Mouse (Mus musculus) hindbrain, postnatal 0 days (tissue): ENCODE measurements at regions not wholly inside any gene's neighbourhood (a gene's known extent, or its start where the extent isn't known, plus 50 kb on each side); places are given as distances from the start of the nearest gene placed in this dataset.

Experiments
- ATAC-seq: fragments of 200-750 bp; cut with Nextera tagmentation; 2 replicates; pipeline ENCODE4 v1.8.0; 2017; ENCODE audit warnings: mild to moderate bottlenecking, moderate TSS enrichment, moderate library complexity
- DNase-seq: peaks from one replicate; pipeline ENCODE4 v3.0.0-alpha.2; 2015; ENCODE audit warnings: low spot score
- H3K27ac ChIP-seq: fragments of 300-500 bp; sonication (generic); 2 replicates; pipeline ENCODE4 v1.5.1; 2014; ENCODE audit warnings: mild to moderate bottlenecking
- H3K27me3 ChIP-seq: fragments of 300-500 bp; sonication (generic); 2 replicates; pipeline ENCODE4 v1.6.1; 2014; ENCODE audit warnings: low read length, mixed read lengths; ENCODE audit not compliant: insufficient read depth
- H3K36me3 ChIP-seq: fragments of 300-500 bp; sonication (generic); 2 replicates; pipeline ENCODE4 v1.6.1; 2014; ENCODE audit warnings: low read length, mixed read lengths; ENCODE audit not compliant: insufficient read depth
- H3K4me1 ChIP-seq: fragments of 300-500 bp; sonication (generic); 2 replicates; pipeline ENCODE4 v1.6.1; 2014; ENCODE audit warnings: antibody characterized with exemption, low read length, mixed read lengths; ENCODE audit not compliant: insufficient read depth
- H3K4me2 ChIP-seq: fragments of 300-500 bp; sonication (generic); 2 replicates; pipeline ENCODE4 v1.6.1; 2014; ENCODE audit warnings: low read depth, mild to moderate bottlenecking, low read length, moderate library complexity, mixed read lengths
- H3K4me3 ChIP-seq: fragments of 300-500 bp; sonication (generic); 2 replicates; pipeline ENCODE4 v1.5.1; 2014; ENCODE audit warnings: low read length
- H3K9ac ChIP-seq: fragments of 300-500 bp; sonication (generic); replicated peaks from 2 replicates; pipeline ENCODE4 v1.6.1; 2014; ENCODE audit warnings: mild to moderate bottlenecking, low read length, moderate library complexity, mixed read lengths
- H3K9me3 ChIP-seq: fragments of 300-500 bp; sonication (generic); 2 replicates; pipeline ENCODE4 v1.6.1; 2016; ENCODE audit warnings: low read length, mixed read lengths
- CTCF ChIP-seq: IDR thresholded peaks from 2 replicates; pipeline ENCODE4 v1.5.1; 2016; ENCODE audit warnings: antibody characterized with exemption, control low read depth, low read depth
- WGBS: fragments of 180-500 bp; shearing (Covaris S2); extraction: QIAGEN DNeasy Blood & Tissue Kit; methylation state at CpG from one replicate; pipeline ENCODE4 v1.1.7; 2014; 5-methylcytosine and 5-hydroxymethylcytosine counted together

DNA sequence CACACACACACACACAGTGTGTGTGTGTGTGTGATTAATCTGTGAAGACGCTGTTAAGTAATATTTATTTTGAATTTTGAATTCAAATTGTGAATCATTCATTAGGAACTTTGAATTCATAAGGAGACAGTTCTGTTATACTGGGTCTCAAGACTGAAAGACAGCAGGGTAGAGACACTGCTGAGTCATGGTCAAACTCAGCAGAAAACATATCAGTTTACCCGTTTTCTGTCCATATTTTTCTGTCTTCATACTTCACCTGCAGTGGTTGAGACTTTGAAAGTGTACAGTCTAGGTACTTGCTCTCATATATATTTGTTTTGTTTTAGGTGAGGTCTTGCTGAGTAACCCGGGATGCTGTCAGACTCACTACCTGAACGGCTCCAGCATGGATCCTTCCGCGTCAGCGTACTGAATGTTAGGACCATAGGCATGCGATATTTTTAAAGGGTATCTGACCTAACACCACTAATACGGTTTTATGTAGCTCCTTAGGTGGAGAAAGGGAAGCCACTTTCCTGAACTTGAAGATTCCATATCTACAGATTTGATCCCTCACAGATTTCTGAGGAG lies 1104.6 kb upstream of the 2610301B20Rik start:
- Histone ChIP-seq H3K9me3 (no peaks in the 10 kb centered on the region), H3K9ac (peak overlapping the region; percentile 58; the same call in 1 of the 2 replicates), H3K27ac (no peak overlapping the region), H3K36me3 (no peaks in the 10 kb centered on the region), H3K4me2 (peak overlapping the region; percentile 95), H3K27me3 (no peaks in the 10 kb centered on the region), H3K4me3 (peak overlapping the region; percentile 62), H3K4me1 (no peaks in the 10 kb centered on the region)
- TF ChIP-seq CTCF, result no peak
- 63% methylated on average over 9 of the region's 9 CpGs for WGBS
- DNase-seq, result peak; percentile 52
- ATAC-seq, result no peak

DNA sequence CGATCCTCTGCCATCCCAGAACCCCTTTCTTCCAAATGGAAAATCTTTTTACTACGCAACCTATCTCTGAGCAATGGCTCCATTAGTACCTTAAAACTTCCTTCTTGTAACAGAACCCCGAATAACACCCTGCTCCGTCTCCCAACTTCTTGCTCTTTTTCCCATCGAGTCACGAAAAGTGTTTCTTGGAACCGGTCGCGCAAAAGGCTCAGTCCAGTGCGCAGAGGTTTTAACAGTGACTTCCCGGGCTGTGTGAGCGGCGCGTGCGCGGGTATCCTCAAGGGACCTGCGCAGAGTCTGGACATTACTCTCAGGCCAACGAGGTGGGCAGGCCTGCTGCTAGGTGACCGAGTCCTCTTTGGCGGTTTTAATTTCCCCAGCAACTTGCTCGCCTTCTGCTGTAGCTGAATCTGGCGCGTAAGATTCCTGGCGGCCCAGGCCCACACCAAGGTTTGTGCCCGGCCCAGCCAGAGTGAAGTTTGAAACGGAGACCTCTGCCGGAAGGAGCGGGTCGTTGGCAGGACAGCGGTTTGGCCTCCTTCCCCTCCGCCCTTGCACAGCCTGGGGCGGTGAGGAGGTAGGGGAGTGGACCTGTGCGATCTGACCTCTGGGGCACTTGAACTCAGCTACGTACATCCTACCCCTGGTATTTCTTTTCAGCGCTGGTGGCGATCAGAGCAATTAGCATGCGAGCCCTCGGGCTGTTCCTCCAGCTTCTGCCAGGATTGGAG lies 1103.8 kb upstream of the 2610301B20Rik start:
- peak overlapping the region; percentile 95 for H3K4me2 ChIP-seq
- ATAC-seq, result peak; percentile 92
- H3K9ac ChIP-seq, result peak overlapping the region; percentile 58
- H3K4me1 ChIP-seq, result no peaks in the 10 kb centered on the region
- under 1% methylated on average over 38 of the region's 38 CpGs for WGBS
- no peaks in the 10 kb centered on the region for H3K36me3 ChIP-seq
- peak; percentile 59 for TF ChIP-seq CTCF
- no peaks in the 10 kb centered on the region for H3K27me3 ChIP-seq
- no peaks in the 10 kb centered on the region for H3K9me3 ChIP-seq
- peak; percentile 77 for DNase-seq
- H3K4me3 ChIP-seq, result peak overlapping the region; percentile 62
- peak overlapping the region; percentile 71 for H3K27ac ChIP-seq

DNA sequence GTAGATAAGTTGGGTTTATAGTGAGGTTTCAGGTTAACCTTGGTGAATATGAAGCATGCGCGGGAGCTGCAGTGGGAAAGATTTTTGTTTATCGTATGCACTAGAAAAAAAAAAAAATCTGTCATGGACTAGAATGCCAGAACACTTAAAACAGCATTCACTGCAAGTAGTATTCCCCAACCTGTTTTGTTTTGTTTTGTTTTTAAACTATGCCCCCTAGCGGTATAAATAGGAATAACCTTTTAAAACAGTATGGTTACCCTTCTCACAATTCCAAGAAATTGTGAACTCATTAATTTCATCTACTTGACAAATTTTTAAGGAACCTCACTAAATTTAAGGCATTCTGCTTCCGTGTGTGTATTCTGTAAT lies 1103.2 kb upstream of the 2610301B20Rik start:
- under 1% methylated on average over 5 of the region's 5 CpGs for WGBS
- TF ChIP-seq CTCF, result peak; percentile 67
- H3K36me3 ChIP-seq, result no peaks in the 10 kb centered on the region
- no peaks in the 10 kb centered on the region for H3K9me3 ChIP-seq
- no peaks in the 10 kb centered on the region for H3K4me1 ChIP-seq
- peak overlapping the region; percentile 71; the same call in 1 of the 2 replicates for H3K27ac ChIP-seq
- H3K4me3 ChIP-seq, result peak overlapping the region; percentile 62
- H3K27me3 ChIP-seq, result no peaks in the 10 kb centered on the region
- peak; percentile 57 for ATAC-seq
- peak; percentile 82 for DNase-seq
- peak overlapping the region; percentile 95 for H3K4me2 ChIP-seq
- peak overlapping the region; percentile 58 for H3K9ac ChIP-seq

DNA sequence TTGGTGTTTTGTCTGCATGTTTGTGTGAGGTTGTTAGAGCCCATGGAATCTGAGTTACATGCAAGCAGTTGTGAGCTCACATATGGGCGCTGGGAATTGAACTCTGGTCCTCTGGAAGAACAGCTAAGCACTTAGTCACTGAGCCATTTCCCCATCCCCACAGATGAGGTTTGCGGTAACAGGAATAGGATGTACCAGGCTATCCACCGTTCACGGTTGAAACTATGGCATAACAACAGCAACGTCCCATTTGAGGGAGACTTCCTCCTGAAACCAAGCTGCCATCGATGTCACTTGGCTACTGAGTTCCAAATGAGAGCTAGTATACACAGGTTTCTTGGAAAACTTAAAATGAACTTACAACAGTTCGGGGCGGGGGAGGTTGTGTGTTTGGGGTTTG lies 1095.9 kb upstream of the 2610301B20Rik start:
- DNase-seq (no peak), ATAC-seq (no peak)
- Histone ChIP-seq H3K9ac (no peak overlapping the region), H3K4me1 (no peaks in the 10 kb centered on the region), H3K36me3 (no peaks in the 10 kb centered on the region), H3K27ac (no peak overlapping the region), H3K9me3 (no peaks in the 10 kb centered on the region), H3K4me2 (no peak overlapping the region), H3K4me3 (no peak overlapping the region), H3K27me3 (no peaks in the 10 kb centered on the region)
- TF ChIP-seq CTCF, result no peak
- 94% methylated on average over 8 of the region's 8 CpGs for WGBS

DNA sequence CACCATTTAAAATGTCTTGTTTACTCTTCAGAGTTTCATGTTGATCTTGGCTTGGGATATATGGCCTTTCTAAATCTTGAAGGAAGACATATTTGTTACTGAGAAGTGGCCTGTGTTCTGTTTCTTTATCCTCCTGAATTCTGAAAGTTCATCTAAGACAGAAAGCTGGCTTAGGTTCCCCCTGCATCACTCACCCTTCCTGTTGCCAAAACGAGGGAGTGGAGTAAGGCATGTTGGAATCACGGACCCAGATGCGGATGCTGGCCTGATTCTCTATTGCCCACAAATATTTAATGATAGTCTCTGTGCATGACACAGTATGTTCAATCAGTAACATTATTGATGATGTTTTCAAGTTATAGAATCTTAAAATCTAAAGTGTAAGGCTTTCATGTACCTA lies 1094.7 kb upstream of the 2610301B20Rik start:
- Histone ChIP-seq H3K27ac (no peak overlapping the region), H3K27me3 (no peaks in the 10 kb centered on the region), H3K4me1 (no peaks in the 10 kb centered on the region), H3K4me3 (no peak overlapping the region), H3K36me3 (no peaks in the 10 kb centered on the region), H3K9ac (no peak overlapping the region), H3K4me2 (no peak overlapping the region), H3K9me3 (no peaks in the 10 kb centered on the region)
- 81% methylated on average over 3 of the region's 3 CpGs for WGBS
- DNase-seq (no peak), ATAC-seq (no peak)
- TF ChIP-seq CTCF, result no peak

DNA sequence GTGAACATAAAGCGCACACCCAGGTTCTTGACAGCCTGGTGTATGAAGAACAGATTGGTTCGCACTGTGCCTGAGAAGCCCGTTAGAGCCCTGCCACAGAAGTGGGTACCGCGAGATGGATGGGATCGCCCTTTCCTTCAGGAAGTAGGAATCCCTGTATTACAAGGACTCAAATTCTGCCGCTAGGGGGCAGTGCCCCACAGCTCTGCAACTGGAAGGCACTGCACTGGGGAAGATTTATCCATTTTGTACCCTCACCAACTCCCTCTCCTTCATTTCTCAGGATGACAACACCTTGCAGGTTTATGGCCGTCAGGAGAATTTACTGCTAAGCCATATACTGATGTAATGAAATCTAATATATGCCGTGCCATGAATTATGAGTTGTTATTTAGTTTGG lies 1094.1 kb upstream of the 2610301B20Rik start:
- H3K27ac ChIP-seq, result no peak overlapping the region
- no peak overlapping the region for H3K4me3 ChIP-seq
- WGBS, result 35% methylated on average over 9 of the region's 9 CpGs
- peak; percentile 86 for TF ChIP-seq CTCF
- peak; percentile 84; the same call in 1 of the 2 replicates for ATAC-seq
- no peak overlapping the region for H3K4me2 ChIP-seq
- peak; percentile 86 for DNase-seq
- no peaks in the 10 kb centered on the region for H3K27me3 ChIP-seq
- no peaks in the 10 kb centered on the region for H3K9me3 ChIP-seq
- no peaks in the 10 kb centered on the region for H3K36me3 ChIP-seq
- H3K4me1 ChIP-seq, result no peaks in the 10 kb centered on the region
- H3K9ac ChIP-seq, result no peak overlapping the region

DNA sequence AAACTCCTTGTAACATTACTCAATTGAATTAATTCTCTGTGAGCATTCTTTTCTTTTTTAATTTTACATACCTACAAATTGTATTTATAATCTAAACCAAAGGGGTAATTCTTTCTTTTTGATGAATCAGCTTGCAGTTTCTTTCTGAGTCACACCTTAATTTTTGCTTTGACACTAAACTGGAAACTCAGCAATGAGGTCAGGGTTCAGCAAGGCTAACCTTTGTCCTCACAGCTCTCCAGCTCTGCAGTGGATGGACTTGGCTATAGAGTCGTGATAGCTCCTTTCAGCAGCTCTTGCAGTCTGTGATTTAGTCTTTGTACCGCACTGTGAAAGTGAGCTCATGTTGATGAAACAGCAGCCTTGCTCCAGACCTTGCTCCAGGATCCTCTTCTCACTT lies 1093.0 kb upstream of the 2610301B20Rik start:
- Histone ChIP-seq H3K36me3 (no peaks in the 10 kb centered on the region), H3K27me3 (no peaks in the 10 kb centered on the region), H3K4me3 (no peak overlapping the region), H3K9me3 (no peaks in the 10 kb centered on the region), H3K9ac (no peak overlapping the region), H3K27ac (no peak overlapping the region), H3K4me1 (no peaks in the 10 kb centered on the region), H3K4me2 (no peak overlapping the region)
- WGBS, result 66% methylated on average over 2 of the region's 2 CpGs
- DNase-seq, result no peak
- no peak for TF ChIP-seq CTCF
- no peak for ATAC-seq
